Mouse (Mus musculus): Measurements from ENCODE around the gene Dmkn.

- no peak for TF ChIP-seq POLR2A (IDR thresholded peaks at IDR 0.05; ENCODE audit: low read depth, low read length)
- TF ChIP-seq CTCF (IDR thresholded peaks at IDR 0.05; ENCODE audit: borderline replicate concordance, insufficient read depth, low read length), result no peak
Measured at GRCm38 (mm10) chr7:30787377-30788022, 23.9 kb downstream of the Dmkn start, which contains the start of gene Krtdap.

All from embryonic fibroblast, embryonic 13.5 days (primary cell).